Mouse (Mus musculus): ENCODE measurements around the gene Gpc6.

Gene Gpc6

GRCm38 (mm10) chr14:117473378-117473777 is 548.3 kb downstream of the Gpc6 start:
- no peak for DNase-seq (ENCODE audit: low spot score)

GRCm38 (mm10) chr14:117478879-117479278 is 553.8 kb downstream of the Gpc6 start:
- DNase-seq (ENCODE audit: low spot score) = no peak

- no peak for DNase-seq (ENCODE audit: low spot score)
Measured at GRCm38 (mm10) chr14:117487161-117487754, 562.1 kb downstream of the Gpc6 start.

GRCm38 (mm10) chr14:117490469-117490868 is 565.4 kb downstream of the Gpc6 start:
- no peak for DNase-seq (ENCODE audit: low spot score)

- no peak for DNase-seq (ENCODE audit: low spot score)
Measured at GRCm38 (mm10) chr14:117495118-117495517, 570.0 kb downstream of the Gpc6 start.

GRCm38 (mm10) chr14:117498785-117499184 is 573.7 kb downstream of the Gpc6 start:
- no peak for DNase-seq (ENCODE audit: low spot score)

- no peak for DNase-seq (ENCODE audit: low spot score)
Measured at GRCm38 (mm10) chr14:117499354-117499753, 574.2 kb downstream of the Gpc6 start.

GRCm38 (mm10) chr14:117514829-117515228 is 589.7 kb downstream of the Gpc6 start:
- DNase-seq (ENCODE audit: low spot score) = no peak

GRCm38 (mm10) chr14:117519574-117519973 is 594.5 kb downstream of the Gpc6 start:
- no peak for DNase-seq (ENCODE audit: low spot score)

GRCm38 (mm10) chr14:117520706-117521105 is 595.6 kb downstream of the Gpc6 start:
- no peak for DNase-seq (ENCODE audit: low spot score)

- no peak for DNase-seq (ENCODE audit: low spot score)
Measured at GRCm38 (mm10) chr14:117525133-117525532, 600.0 kb downstream of the Gpc6 start.

- no peak for DNase-seq (ENCODE audit: low spot score)
Measured at GRCm38 (mm10) chr14:117527053-117527452, 601.9 kb downstream of the Gpc6 start.

GRCm38 (mm10) chr14:117529439-117529838 is 604.3 kb downstream of the Gpc6 start:
- DNase-seq (ENCODE audit: low spot score) = no peak

- DNase-seq (ENCODE audit: low spot score) = no peak
Measured at GRCm38 (mm10) chr14:117552776-117553175, 627.7 kb downstream of the Gpc6 start.

GRCm38 (mm10) chr14:117556715-117557320 is 631.7 kb downstream of the Gpc6 start:
- no peak for DNase-seq (ENCODE audit: low spot score)

- no peak for DNase-seq (ENCODE audit: low spot score)
Measured at GRCm38 (mm10) chr14:117562146-117562545, 637.0 kb downstream of the Gpc6 start.

GRCm38 (mm10) chr14:117569278-117569677 is 644.2 kb downstream of the Gpc6 start:
- DNase-seq (ENCODE audit: low spot score) = no peak

- no peak for DNase-seq (ENCODE audit: low spot score)
Measured at GRCm38 (mm10) chr14:117572213-117572612, 647.1 kb downstream of the Gpc6 start.

GRCm38 (mm10) chr14:117574216-117574615 is 649.1 kb downstream of the Gpc6 start:
- DNase-seq (ENCODE audit: low spot score) = no peak

- no peak for DNase-seq (ENCODE audit: low spot score)
Measured at GRCm38 (mm10) chr14:117581740-117582139, 656.6 kb downstream of the Gpc6 start.

GRCm38 (mm10) chr14:117599758-117600157 is 674.6 kb downstream of the Gpc6 start:
- no peak for DNase-seq (ENCODE audit: low spot score)

GRCm38 (mm10) chr14:117603837-117604236 is 678.7 kb downstream of the Gpc6 start:
- no peak for DNase-seq (ENCODE audit: low spot score)

GRCm38 (mm10) chr14:117605750-117606149 is 680.6 kb downstream of the Gpc6 start:
- DNase-seq (ENCODE audit: low spot score) = no peak

GRCm38 (mm10) chr14:117611113-117611512 is 686.0 kb downstream of the Gpc6 start:
- no peak for DNase-seq (ENCODE audit: low spot score)

Data from testis, postnatal 14 days (tissue).